Mouse (Mus musculus) liver, embryonic 13.5 days (tissue): Measurements from ENCODE around the gene Mms22l. TPM values are rescaled to one million over a fixed set of nuclear protein-coding genes. Genes with fewer than 3 reads are reported as not detected.
A peak's percentile ranks its signal among the peaks of the same experiment; 100 is the strongest.
"Not testable (repeated sequence)": the region's sequence is repeated elsewhere in the genome, so short reads cannot be mapped to it uniquely, and the experiment has no call there.

Experiments used
- ATAC-seq: fragments of 200-750 bp; cut with Nextera tagmentation; 2 replicates; pipeline ENCODE4 v1.8.0; 2017; ENCODE audit warnings: low read depth, mild to moderate bottlenecking, moderate number of reproducible peaks, moderate library complexity
- DNase-seq: peaks from one replicate; pipeline ENCODE4 v3.0.0; 2022
- H3K27ac ChIP-seq: fragments of 300-500 bp; sonication (generic); 2 replicates; pipeline ENCODE4 v1.5.1; 2015; ENCODE audit warnings: moderate library complexity, mild to moderate bottlenecking, inconsistent platforms
- H3K27me3 ChIP-seq: fragments of 300-500 bp; sonication (generic); 2 replicates; pipeline ENCODE4 v1.6.1; 2015; ENCODE audit warnings: mild to moderate bottlenecking, inconsistent platforms
- H3K36me3 ChIP-seq: fragments of 300-500 bp; sonication (generic); 2 replicates; pipeline ENCODE4 v1.6.1; 2015; ENCODE audit warnings: mild to moderate bottlenecking, inconsistent platforms
- H3K4me1 ChIP-seq: fragments of 300-500 bp; sonication (generic); replicated peaks from 2 replicates; pipeline ENCODE4 v1.6.1; 2015; ENCODE audit warnings: inconsistent platforms
- H3K4me2 ChIP-seq: fragments of 300-500 bp; sonication (generic); 2 replicates; pipeline ENCODE4 v1.6.1; 2015; ENCODE audit warnings: inconsistent platforms, mild to moderate bottlenecking, moderate library complexity
- H3K4me3 ChIP-seq: fragments of 300-500 bp; sonication (generic); replicated peaks from 2 replicates; pipeline ENCODE4 v1.5.1; 2015; ENCODE audit warnings: mild to moderate bottlenecking, inconsistent platforms
- H3K9ac ChIP-seq: fragments of 300-500 bp; sonication (generic); 2 replicates; pipeline ENCODE4 v1.6.1; 2015; ENCODE audit warnings: mild to moderate bottlenecking, inconsistent platforms
- H3K9me3 ChIP-seq: fragments of 300-500 bp; sonication (generic); replicated peaks from 2 replicates; pipeline ENCODE4 v1.6.1; 2016; ENCODE audit warnings: inconsistent platforms
- WGBS: fragments of 180-500 bp; shearing (Covaris S2); methylation state at CpG from one replicate; pipeline ENCODE4 v1.1.7; 2015; ENCODE audit not compliant: insufficient replicate concordance; 5-methylcytosine and 5-hydroxymethylcytosine counted together
- polyA plus RNA-seq: library from polyadenylated mRNA; unstranded; fragments of >200 nt; fragmentation: Nextera tagmentation; extraction: Ambion mirVana; gene quantifications from 2 replicates; pipeline ENCODE4 v1.2.1, GENCODE M21; 2015

The Mms22l gene
- polyA plus RNA-seq, 1 experiment from 2014 or later = 24.6 TPM

DNA sequence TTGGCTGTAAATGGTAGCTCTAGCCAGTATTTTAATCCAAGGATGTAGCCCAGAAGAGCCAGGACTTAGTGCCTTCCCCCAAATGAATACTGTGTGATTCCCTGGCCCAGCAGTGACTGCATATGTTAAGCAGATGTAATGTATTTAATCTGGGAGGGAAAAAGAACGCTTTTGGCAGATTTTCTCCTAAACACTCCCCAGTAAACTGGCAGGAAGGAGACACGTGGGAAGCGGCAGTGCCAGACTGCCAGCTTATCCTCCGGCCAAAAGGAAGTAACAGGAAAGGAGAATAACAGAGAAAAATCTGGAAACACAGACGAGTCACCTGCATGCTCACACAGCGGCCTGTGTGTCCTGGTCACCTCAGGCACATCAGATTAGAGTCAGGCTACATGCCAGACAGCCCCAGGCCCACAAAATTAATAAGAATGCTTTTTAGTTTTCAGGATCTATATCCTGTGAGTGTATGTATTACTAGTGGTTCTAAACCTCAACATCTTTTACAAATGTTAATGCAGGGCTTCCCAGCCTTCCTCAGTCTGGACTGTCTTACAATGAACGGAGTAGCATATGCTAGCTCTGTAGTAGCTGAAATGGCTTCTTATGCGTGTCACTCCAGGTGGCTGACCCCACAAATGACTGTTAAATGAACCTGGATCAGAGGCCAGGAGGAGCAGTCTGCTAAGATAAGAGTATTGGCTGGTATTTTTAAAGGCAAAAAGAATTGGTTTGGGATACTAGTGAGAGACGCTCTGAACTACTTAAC is 125.4 kb downstream of the Mms22l start:
- 65% methylated on average over 9 of the region's 9 CpGs for WGBS
- H3K4me3 ChIP-seq = no peak overlapping the region
- no peak overlapping the region for H3K4me2 ChIP-seq
- ATAC-seq (no peak), DNase-seq (no peak)
- H3K27ac ChIP-seq = no peak overlapping the region
- H3K9me3 ChIP-seq = no peaks in the 10 kb centered on the region
- no peaks in the 10 kb centered on the region for H3K27me3 ChIP-seq
- no peaks in the 10 kb centered on the region for H3K36me3 ChIP-seq
- H3K9ac ChIP-seq = no peak overlapping the region
- H3K4me1 ChIP-seq = no peaks in the 10 kb centered on the region

- 66% methylated on average over 13 of the region's 13 CpGs for WGBS
- DNase-seq = no peak
- Histone ChIP-seq H3K36me3 (no peaks in the 10 kb centered on the region), H3K4me2 (no peak overlapping the region), H3K4me1 (no peaks in the 10 kb centered on the region), H3K9ac (no peak overlapping the region), H3K9me3 (no peaks in the 10 kb centered on the region), H3K4me3 (no peak overlapping the region), H3K27me3 (no peaks in the 10 kb centered on the region), H3K27ac (no peak overlapping the region)
- no peak for ATAC-seq
Measured at GRCm38 (mm10) chr4:24625951-24626584, 129.8 kb downstream of the Mms22l start.

DNA sequence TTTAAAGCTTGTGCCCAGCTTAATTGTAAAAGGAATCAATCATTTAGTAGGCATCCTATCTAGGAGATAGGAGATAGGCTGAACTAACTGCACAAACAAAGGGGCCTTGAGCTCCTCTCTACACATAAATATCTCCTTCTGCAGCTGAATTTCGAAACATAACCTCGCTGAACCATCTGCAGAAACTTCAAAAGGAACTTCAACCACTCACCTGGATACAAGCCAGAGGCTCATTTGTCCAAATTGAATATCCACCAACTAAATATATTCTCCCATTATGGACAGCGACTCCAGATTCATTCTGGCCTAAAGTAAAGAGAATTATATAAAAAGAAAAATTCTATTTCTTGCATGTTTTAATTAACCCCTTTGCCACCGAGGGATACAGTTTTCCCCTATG is 130.4 kb downstream of the Mms22l start:
- H3K9ac ChIP-seq = no peak overlapping the region
- H3K27ac ChIP-seq = no peak overlapping the region
- no peak overlapping the region for H3K4me3 ChIP-seq
- no peaks in the 10 kb centered on the region for H3K27me3 ChIP-seq
- 55% methylated on average over 4 of the region's 4 CpGs for WGBS
- DNase-seq (no peak), ATAC-seq (no peak)
- no peaks in the 10 kb centered on the region for H3K9me3 ChIP-seq
- no peaks in the 10 kb centered on the region for H3K4me1 ChIP-seq
- H3K36me3 ChIP-seq = no peaks in the 10 kb centered on the region
- H3K4me2 ChIP-seq = no peak overlapping the region

DNA sequence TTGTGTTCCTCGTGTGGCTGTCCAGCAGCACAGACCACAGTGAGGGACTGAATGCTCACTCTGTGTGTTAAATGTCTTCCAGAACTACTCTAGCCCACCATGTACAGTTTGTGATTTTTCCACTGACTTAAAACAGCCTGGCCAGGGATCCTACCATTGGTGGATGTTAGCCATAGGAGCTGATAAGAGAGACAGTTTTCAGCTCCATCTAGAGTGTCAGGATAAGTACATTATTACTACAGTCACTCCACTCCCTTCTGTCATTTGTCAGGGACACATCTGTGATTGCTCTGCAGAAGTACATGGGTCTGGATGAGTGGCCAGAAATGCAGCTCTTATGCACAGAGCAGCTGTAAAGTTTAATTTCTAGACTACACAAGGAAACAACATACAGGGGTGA is 131.6 kb downstream of the Mms22l start:
- DNase-seq (no peak), ATAC-seq (no peak)
- Histone ChIP-seq H3K27me3 (no peaks in the 10 kb centered on the region), H3K9me3 (no peaks in the 10 kb centered on the region), H3K9ac (no peak overlapping the region), H3K4me3 (no peak overlapping the region), H3K36me3 (no peaks in the 10 kb centered on the region), H3K4me2 (no peak overlapping the region), H3K27ac (no peak overlapping the region), H3K4me1 (no peaks in the 10 kb centered on the region)
- WGBS = 48% methylated on average over 1 of the region's 1 CpGs

DNA sequence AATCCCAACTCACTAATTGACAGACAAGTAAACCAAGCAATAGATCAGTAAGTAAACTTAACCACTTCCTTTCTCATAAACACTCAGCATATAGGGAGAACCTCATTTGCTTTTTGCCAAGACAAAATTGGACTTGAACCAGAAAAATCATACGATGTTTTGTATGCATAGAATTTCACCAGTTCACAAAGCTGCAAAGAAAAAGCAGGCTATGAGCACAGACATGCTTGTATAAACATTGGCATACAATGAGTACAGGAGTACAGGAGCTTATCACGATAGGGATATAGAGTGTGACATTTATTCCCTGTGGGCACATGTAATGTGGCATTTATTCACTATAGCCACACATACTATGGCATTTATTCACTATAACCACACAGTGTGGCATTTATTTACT is 134.2 kb downstream of the Mms22l start:
- H3K27me3 ChIP-seq = no peaks in the 10 kb centered on the region
- no peak overlapping the region for H3K27ac ChIP-seq
- H3K36me3 ChIP-seq = no peaks in the 10 kb centered on the region
- no peak overlapping the region for H3K9ac ChIP-seq
- 71% methylated on average over 2 of the region's 2 CpGs for WGBS
- H3K4me3 ChIP-seq = no peak overlapping the region
- ATAC-seq (no peak), DNase-seq (no peak)
- H3K4me1 ChIP-seq = no peaks in the 10 kb centered on the region
- no peaks in the 10 kb centered on the region for H3K9me3 ChIP-seq
- no peak overlapping the region for H3K4me2 ChIP-seq

GRCm38 (mm10) chr4:24631177-24631911 is 135.1 kb downstream of the Mms22l start:
- DNase-seq (no peak), ATAC-seq (no peak)
- no peak overlapping the region for H3K9ac ChIP-seq
- no peaks in the 10 kb centered on the region for H3K4me1 ChIP-seq
- H3K9me3 ChIP-seq = no peaks in the 10 kb centered on the region
- H3K27ac ChIP-seq = no peak overlapping the region
- no peak overlapping the region for H3K4me3 ChIP-seq
- H3K27me3 ChIP-seq = no peaks in the 10 kb centered on the region
- no peak overlapping the region for H3K4me2 ChIP-seq
- 72% methylated on average over 9 of the region's 9 CpGs for WGBS
- H3K36me3 ChIP-seq = no peaks in the 10 kb centered on the region

GRCm38 (mm10) chr4:24642306-24642705 is 146.1 kb downstream of the Mms22l start:
- H3K9ac ChIP-seq = no peak overlapping the region
- DNase-seq = no peak
- ATAC-seq = no peak
- H3K4me1 ChIP-seq = peaks cover 6% of the 10 kb centered on the region
- no peaks in the 10 kb centered on the region for H3K36me3 ChIP-seq
- H3K4me2 ChIP-seq = no peak overlapping the region
- no peak overlapping the region for H3K27ac ChIP-seq
- no peaks in the 10 kb centered on the region for H3K9me3 ChIP-seq
- H3K4me3 ChIP-seq = no peak overlapping the region
- no peaks in the 10 kb centered on the region for H3K27me3 ChIP-seq
- 76% methylated on average over 2 of the region's 2 CpGs for WGBS

DNA sequence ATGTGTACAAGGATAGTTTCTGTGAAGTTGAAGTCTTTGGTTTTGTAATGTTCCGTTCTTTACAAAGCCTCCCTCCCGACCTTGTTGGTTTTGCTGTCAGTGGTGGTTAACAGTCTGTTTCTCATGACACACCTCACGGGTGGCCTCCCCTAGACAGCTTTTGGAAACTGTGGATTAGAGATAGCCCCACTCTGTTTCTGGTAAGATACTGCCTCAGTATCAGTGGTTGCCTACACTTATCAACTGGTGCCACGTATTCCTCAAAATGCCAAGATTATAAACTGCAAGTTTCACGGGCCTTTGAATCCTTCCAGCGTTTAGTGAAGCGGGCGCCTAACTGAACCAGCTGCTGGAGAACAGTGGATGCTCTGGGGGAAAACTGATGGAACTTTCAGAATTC is 148.5 kb downstream of the Mms22l start:
- peak overlapping the region; percentile 51 for H3K4me3 ChIP-seq
- WGBS = 34% methylated on average over 7 of the region's 8 CpGs
- not testable (repeated sequence) for H3K36me3 ChIP-seq, H3K27me3 ChIP-seq, H3K4me1 ChIP-seq, H3K9me3 ChIP-seq
- DNase-seq = peak; percentile 28
- H3K9ac ChIP-seq = peak overlapping the region; percentile 64
- ATAC-seq = peak; percentile 100
- H3K4me2 ChIP-seq = peak overlapping the region; percentile 46
- H3K27ac ChIP-seq = peak overlapping the region; percentile 85
